Mouse (Mus musculus) myocyte (in vitro differentiated cells): ENCODE data around the gene 1300017J02Rik. TPM values are rescaled to one million over a fixed set of nuclear protein-coding genes. Genes with fewer than 3 reads are reported as not detected.

Source experiments
- H3K27me3 ChIP-seq: one replicate; pipeline ENCODE4 v1.6.1; 2011; ENCODE audit not compliant: control insufficient read depth, insufficient read depth, insufficient read length
- H3K36me3 ChIP-seq: one replicate; pipeline ENCODE4 v1.6.1; 2011; ENCODE audit not compliant: control insufficient read depth, insufficient read depth
- H3K4me2 ChIP-seq: one replicate; pipeline ENCODE4 v1.6.1; 2011; ENCODE audit warnings: low read depth, control low read depth
- H3K4me3 ChIP-seq: one replicate; pipeline ENCODE4 v1.5.1; 2011; ENCODE audit warnings: mild to moderate bottlenecking, control low read depth, moderate library complexity
- H3K79me2 ChIP-seq: one replicate; pipeline ENCODE4 v1.6.1; 2011; ENCODE audit not compliant: control insufficient read depth, insufficient read depth
- H3ac ChIP-seq: one replicate; pipeline ENCODE4 v1.6.1; 2011; ENCODE audit not compliant: control insufficient read depth, insufficient read length
- CEBPB ChIP-seq: IDR thresholded peaks from 2 replicates; pipeline ENCODE4 v1.6.1; 2011; ENCODE audit warnings: mild to moderate bottlenecking, moderate library complexity; ENCODE audit not compliant: poor library complexity, insufficient read depth, severe bottlenecking
- E2F4 ChIP-seq: IDR thresholded peaks from one replicate; pipeline ENCODE4 v1.6.1; 2011; ENCODE audit warnings: mild to moderate bottlenecking, control low read depth, moderate library complexity; ENCODE audit not compliant: insufficient read depth
- MAX ChIP-seq: IDR thresholded peaks from one replicate; pipeline ENCODE4 v1.6.1; 2011; ENCODE audit warnings: low read depth, mild to moderate bottlenecking, control low read depth
- MYOD1 ChIP-seq, 3 experiments: IDR thresholded peaks; one replicate each; pipeline ENCODE4 v1.6.1; 2011; ENCODE audit warnings: control low read depth in 2 of 3, low read depth in 2 of 3, mild to moderate bottlenecking in 2 of 3, moderate library complexity in 1 of 3; ENCODE audit not compliant: insufficient read length in 2 of 3, control insufficient read depth in 1 of 3
- MYOG ChIP-seq, 3 experiments: IDR thresholded peaks; one replicate each; pipeline ENCODE4 v1.6.1; 2011; ENCODE audit warnings: control low read depth in 2 of 3, low read depth in 2 of 3, mild to moderate bottlenecking in 2 of 3; ENCODE audit not compliant: insufficient read length in 2 of 3, control insufficient read depth in 1 of 3, insufficient read depth in 1 of 3
- POLR2A ChIP-seq: IDR thresholded peaks from one replicate; pipeline ENCODE4 v1.6.1; 2011; ENCODE audit warnings: low read depth, mild to moderate bottlenecking, control low read depth, moderate library complexity; ENCODE audit not compliant: insufficient read length
- POLR2AphosphoS2 ChIP-seq: IDR thresholded peaks from one replicate; pipeline ENCODE4 v1.6.1; 2011; ENCODE audit warnings: low read depth, control low read depth; ENCODE audit not compliant: insufficient read length
- REST ChIP-seq: IDR thresholded peaks from one replicate; pipeline ENCODE4 v1.6.1; 2011; ENCODE audit warnings: mild to moderate bottlenecking, control low read depth, moderate library complexity; ENCODE audit not compliant: insufficient read depth, insufficient read length
- SRF ChIP-seq: IDR thresholded peaks from one replicate; pipeline ENCODE4 v1.6.1; 2011; ENCODE audit warnings: low read depth; ENCODE audit not compliant: control insufficient read depth, insufficient read length
- TCF12 ChIP-seq: IDR thresholded peaks from one replicate; pipeline ENCODE4 v1.6.1; 2011; ENCODE audit warnings: mild to moderate bottlenecking, control low read depth; ENCODE audit not compliant: poor library complexity, insufficient read depth, severe bottlenecking
- TCF3 ChIP-seq: IDR thresholded peaks from one replicate; pipeline ENCODE4 v1.6.1; 2011; ENCODE audit warnings: low read depth, control low read depth; ENCODE audit not compliant: insufficient read length
- USF1 ChIP-seq: IDR thresholded peaks from one replicate; pipeline ENCODE4 v1.6.1; 2011; ENCODE audit warnings: low read depth, mild to moderate bottlenecking, control low read depth, moderate library complexity
- polyA plus RNA-seq: library from polyadenylated mRNA; unstranded; fragments of >200 nt; fragmentation: generic; extraction: Trizol; gene quantifications from one replicate; pipeline ENCODE4 v1.2.1, GENCODE M21; 2012; ENCODE audit warnings: missing spikeins

Gene 1300017J02Rik
- polyA plus RNA-seq, 1 experiment: 0.17 TPM

- Histone ChIP-seq H3K27me3 (peaks cover 5% of the 10 kb centered on the region), H3K4me2 (no peak overlapping the region), H3K79me2 (no peaks in the 10 kb centered on the region), H3K36me3 (no peaks in the 10 kb centered on the region), H3ac (no peak overlapping the region), H3K4me3 (no peak overlapping the region)
- no peak for TF ChIP-seq TCF3
- TF ChIP-seq POLR2AphosphoS2: no peak
- TF ChIP-seq USF1: no peak
- no peak for TF ChIP-seq TCF12
- TF ChIP-seq CEBPB: no peak
- no peak for TF ChIP-seq MYOG (IDR thresholded peaks at IDR 0.05; ENCODE audit: control insufficient read depth in 1 of 3, insufficient read depth in 1 of 3, insufficient read length in 2 of 3, low read depth in 2 of 3)
- TF ChIP-seq E2F4: no peak
- TF ChIP-seq MAX: no peak
- TF ChIP-seq MYOD1 (IDR thresholded peaks at IDR 0.05; ENCODE audit: control insufficient read depth in 1 of 3, insufficient read length in 2 of 3, low read depth in 2 of 3): no peak
- TF ChIP-seq SRF: no peak
- no peak for TF ChIP-seq POLR2A
- TF ChIP-seq REST: no peak
Measured at GRCm38 (mm10) chr9:103248618-103249017, 56.3 kb downstream of the 1300017J02Rik start.

- Histone ChIP-seq H3K27me3 (peaks cover 5% of the 10 kb centered on the region), H3K4me3 (no peak overlapping the region), H3ac (no peak overlapping the region), H3K36me3 (no peaks in the 10 kb centered on the region), H3K79me2 (no peaks in the 10 kb centered on the region), H3K4me2 (no peak overlapping the region)
- no peak for TF ChIP-seq TCF12
- TF ChIP-seq TCF3: no peak
- TF ChIP-seq MAX: no peak
- TF ChIP-seq USF1: no peak
- TF ChIP-seq POLR2A: no peak
- no peak for TF ChIP-seq REST
- no peak for TF ChIP-seq MYOG (IDR thresholded peaks at IDR 0.05; ENCODE audit: control insufficient read depth in 1 of 3, insufficient read depth in 1 of 3, insufficient read length in 2 of 3, low read depth in 2 of 3)
- no peak for TF ChIP-seq MYOD1 (IDR thresholded peaks at IDR 0.05; ENCODE audit: control insufficient read depth in 1 of 3, insufficient read length in 2 of 3, low read depth in 2 of 3)
- no peak for TF ChIP-seq POLR2AphosphoS2
- TF ChIP-seq E2F4: no peak
- no peak for TF ChIP-seq CEBPB
Measured at GRCm38 (mm10) chr9:103246526-103247168, 58.2 kb downstream of the 1300017J02Rik start.

- Histone ChIP-seq H3K36me3 (no peaks in the 10 kb centered on the region), H3ac (no peak overlapping the region), H3K79me2 (no peaks in the 10 kb centered on the region), H3K4me3 (no peak overlapping the region), H3K27me3 (peaks cover 13% of the 10 kb centered on the region), H3K4me2 (no peak overlapping the region)
- TF ChIP-seq MYOG (IDR thresholded peaks at IDR 0.05; ENCODE audit: control insufficient read depth in 1 of 3, insufficient read depth in 1 of 3, insufficient read length in 2 of 3, low read depth in 2 of 3) (no peak), MAX (no peak), CEBPB (no peak), TCF12 (no peak), E2F4 (no peak)
Measured at GRCm38 (mm10) chr9:103243640-103244039, 61.2 kb downstream of the 1300017J02Rik start.

GRCm38 (mm10) chr9:103241206-103241605 is 63.7 kb downstream of the 1300017J02Rik start:
- Histone ChIP-seq H3K27me3 (peaks cover 13% of the 10 kb centered on the region), H3ac (no peak overlapping the region), H3K4me2 (no peak overlapping the region), H3K36me3 (no peaks in the 10 kb centered on the region), H3K4me3 (no peak overlapping the region), H3K79me2 (no peaks in the 10 kb centered on the region)
- TF ChIP-seq USF1: no peak

GRCm38 (mm10) chr9:103239471-103239870 is 65.4 kb downstream of the 1300017J02Rik start:
- Histone ChIP-seq H3K79me2 (no peaks in the 10 kb centered on the region), H3K27me3 (peaks cover 13% of the 10 kb centered on the region), H3K4me3 (no peak overlapping the region), H3ac (no peak overlapping the region), H3K4me2 (no peak overlapping the region), H3K36me3 (no peaks in the 10 kb centered on the region)
- TF ChIP-seq TCF3: no peak
- no peak for TF ChIP-seq POLR2A
- TF ChIP-seq CEBPB: no peak
- TF ChIP-seq USF1: no peak
- no peak for TF ChIP-seq SRF
- no peak for TF ChIP-seq REST
- no peak for TF ChIP-seq MYOG (IDR thresholded peaks at IDR 0.05; ENCODE audit: control insufficient read depth in 1 of 3, insufficient read depth in 1 of 3, insufficient read length in 2 of 3, low read depth in 2 of 3)
- TF ChIP-seq MAX: no peak
- TF ChIP-seq E2F4: no peak
- no peak for TF ChIP-seq POLR2AphosphoS2
